Mouse (Mus musculus): Measurements from ENCODE around the gene Gm49361. TPM values are rescaled to one million over a fixed set of nuclear protein-coding genes. Genes with fewer than 3 reads are reported as not detected.

Gene Gm49361
- polyA plus RNA-seq, 1 experiment, result not detected

GRCm38 (mm10) chr14:57616339-57616965 is 129.5 kb downstream of the Gm49361 start:
- peaks cover 32% of the 10 kb centered on the region for H3K36me3 ChIP-seq (ENCODE audit: control insufficient read depth, insufficient read depth)
- TF ChIP-seq MYOG (IDR thresholded peaks at IDR 0.05; ENCODE audit: control insufficient read depth, extremely low read depth, insufficient read length) (no peak), CTCF (IDR thresholded peaks at IDR 0.05; ENCODE audit: control insufficient read depth, insufficient read depth, insufficient read length) (no peak), MYOD1 (IDR thresholded peaks at IDR 0.05; ENCODE audit: control insufficient read depth, insufficient read length, low read depth) (no peak), CEBPB (IDR thresholded peaks at IDR 0.05; ENCODE audit: low read depth) (no peak), FOSL1 (IDR thresholded peaks at IDR 0.05; ENCODE audit: insufficient read depth, low read length, poor library complexity, severe bottlenecking) (no peak), USF1 (IDR thresholded peaks at IDR 0.05; ENCODE audit: low read depth) (no peak), MAX (IDR thresholded peaks at IDR 0.05) (no peak)
- no peaks in the 10 kb centered on the region for H3K79me2 ChIP-seq (ENCODE audit: control insufficient read depth, insufficient read depth)
- H3K79me3 ChIP-seq (ENCODE audit: low read depth), result peaks cover 3% of the 10 kb centered on the region
- no peak overlapping the region for H3ac ChIP-seq (ENCODE audit: control insufficient read depth, insufficient read length, low read depth)
- H3K27me3 ChIP-seq (ENCODE audit: control insufficient read depth, insufficient read depth, insufficient read length), result no peaks in the 10 kb centered on the region
- no peak overlapping the region for H3K4me3 ChIP-seq (ENCODE audit: insufficient read depth, poor library complexity, severe bottlenecking)

- Histone ChIP-seq H3ac (ENCODE audit: control insufficient read depth, insufficient read length, low read depth) (no peak overlapping the region), H3K36me3 (ENCODE audit: control insufficient read depth, insufficient read depth) (peaks cover 36% of the 10 kb centered on the region), H3K79me2 (ENCODE audit: control insufficient read depth, insufficient read depth) (no peaks in the 10 kb centered on the region), H3K79me3 (ENCODE audit: low read depth) (peaks cover 3% of the 10 kb centered on the region), H3K27me3 (ENCODE audit: control insufficient read depth, insufficient read depth, insufficient read length) (no peaks in the 10 kb centered on the region), H3K4me3 (ENCODE audit: insufficient read depth, poor library complexity, severe bottlenecking) (no peak overlapping the region)
- no peak for TF ChIP-seq MYOG (IDR thresholded peaks at IDR 0.05; ENCODE audit: control insufficient read depth, extremely low read depth, insufficient read length)
- no peak for TF ChIP-seq CTCF (IDR thresholded peaks at IDR 0.05; ENCODE audit: control insufficient read depth, insufficient read depth, insufficient read length)
- TF ChIP-seq FOSL1 (IDR thresholded peaks at IDR 0.05; ENCODE audit: insufficient read depth, low read length, poor library complexity, severe bottlenecking), result no peak
- TF ChIP-seq MYOD1 (IDR thresholded peaks at IDR 0.05; ENCODE audit: control insufficient read depth, insufficient read length, low read depth), result no peak
- TF ChIP-seq USF1 (IDR thresholded peaks at IDR 0.05; ENCODE audit: low read depth), result no peak
- no peak for TF ChIP-seq CEBPB (IDR thresholded peaks at IDR 0.05; ENCODE audit: low read depth)
- no peak for TF ChIP-seq MAX (IDR thresholded peaks at IDR 0.05)
Observed at GRCm38 (mm10) chr14:57615828-57616227, 130.1 kb downstream of the Gm49361 start.

- Histone ChIP-seq H3K4me3 (ENCODE audit: insufficient read depth, poor library complexity, severe bottlenecking) (no peak overlapping the region), H3K36me3 (ENCODE audit: control insufficient read depth, insufficient read depth) (peaks cover 48% of the 10 kb centered on the region), H3K79me2 (ENCODE audit: control insufficient read depth, insufficient read depth) (peaks cover 28% of the 10 kb centered on the region), H3K27me3 (ENCODE audit: control insufficient read depth, insufficient read depth, insufficient read length) (no peaks in the 10 kb centered on the region), H3K79me3 (ENCODE audit: low read depth) (peaks cover 8% of the 10 kb centered on the region), H3ac (ENCODE audit: control insufficient read depth, insufficient read length, low read depth) (no peak overlapping the region)
- TF ChIP-seq FOSL1 (IDR thresholded peaks at IDR 0.05; ENCODE audit: insufficient read depth, low read length, poor library complexity, severe bottlenecking) (no peak), MYOD1 (IDR thresholded peaks at IDR 0.05; ENCODE audit: control insufficient read depth, insufficient read length, low read depth) (no peak), USF1 (IDR thresholded peaks at IDR 0.05; ENCODE audit: low read depth) (no peak), CEBPB (IDR thresholded peaks at IDR 0.05; ENCODE audit: low read depth) (no peak), MYOG (IDR thresholded peaks at IDR 0.05; ENCODE audit: control insufficient read depth, extremely low read depth, insufficient read length) (no peak), CTCF (IDR thresholded peaks at IDR 0.05; ENCODE audit: control insufficient read depth, insufficient read depth, insufficient read length) (no peak), MAX (IDR thresholded peaks at IDR 0.05) (no peak)
Observed at GRCm38 (mm10) chr14:57611034-57611433, 134.9 kb downstream of the Gm49361 start.

- H3ac ChIP-seq (ENCODE audit: control insufficient read depth, insufficient read length, low read depth), result no peak overlapping the region
- H3K79me3 ChIP-seq (ENCODE audit: low read depth), result peaks cover 11% of the 10 kb centered on the region
- no peak overlapping the region for H3K4me3 ChIP-seq (ENCODE audit: insufficient read depth, poor library complexity, severe bottlenecking)
- H3K79me2 ChIP-seq (ENCODE audit: control insufficient read depth, insufficient read depth), result peaks cover 34% of the 10 kb centered on the region
- no peaks in the 10 kb centered on the region for H3K27me3 ChIP-seq (ENCODE audit: control insufficient read depth, insufficient read depth, insufficient read length)
- H3K36me3 ChIP-seq (ENCODE audit: control insufficient read depth, insufficient read depth), result peaks cover 46% of the 10 kb centered on the region
- TF ChIP-seq CEBPB (IDR thresholded peaks at IDR 0.05; ENCODE audit: low read depth) (no peak), USF1 (IDR thresholded peaks at IDR 0.05; ENCODE audit: low read depth) (no peak), FOSL1 (IDR thresholded peaks at IDR 0.05; ENCODE audit: insufficient read depth, low read length, poor library complexity, severe bottlenecking) (no peak), MYOG (IDR thresholded peaks at IDR 0.05; ENCODE audit: control insufficient read depth, extremely low read depth, insufficient read length) (no peak), MYOD1 (IDR thresholded peaks at IDR 0.05; ENCODE audit: control insufficient read depth, insufficient read length, low read depth) (no peak), MAX (IDR thresholded peaks at IDR 0.05) (no peak), CTCF (IDR thresholded peaks at IDR 0.05; ENCODE audit: control insufficient read depth, insufficient read depth, insufficient read length) (no peak)
Observed at GRCm38 (mm10) chr14:57609816-57610329, 136.0 kb downstream of the Gm49361 start.

- no peak for TF ChIP-seq CEBPB (IDR thresholded peaks at IDR 0.05; ENCODE audit: low read depth)
- TF ChIP-seq USF1 (IDR thresholded peaks at IDR 0.05; ENCODE audit: low read depth), result peak; percentile 28
- no peak for TF ChIP-seq MAX (IDR thresholded peaks at IDR 0.05)
- TF ChIP-seq MYOG (IDR thresholded peaks at IDR 0.05; ENCODE audit: control insufficient read depth, extremely low read depth, insufficient read length), result no peak
- TF ChIP-seq FOSL1 (IDR thresholded peaks at IDR 0.05; ENCODE audit: insufficient read depth, low read length, poor library complexity, severe bottlenecking), result no peak
- TF ChIP-seq CTCF (IDR thresholded peaks at IDR 0.05; ENCODE audit: control insufficient read depth, insufficient read depth, insufficient read length), result no peak
- TF ChIP-seq MYOD1 (IDR thresholded peaks at IDR 0.05; ENCODE audit: control insufficient read depth, insufficient read length, low read depth), result peak; percentile 13
- Histone ChIP-seq H3K36me3 (ENCODE audit: control insufficient read depth, insufficient read depth) (peaks cover 55% of the 10 kb centered on the region), H3K79me2 (ENCODE audit: control insufficient read depth, insufficient read depth) (peaks cover 34% of the 10 kb centered on the region), H3K79me3 (ENCODE audit: low read depth) (peaks cover 11% of the 10 kb centered on the region), H3K27me3 (ENCODE audit: control insufficient read depth, insufficient read depth, insufficient read length) (no peaks in the 10 kb centered on the region), H3K4me3 (ENCODE audit: insufficient read depth, poor library complexity, severe bottlenecking) (no peak overlapping the region), H3ac (ENCODE audit: control insufficient read depth, insufficient read length, low read depth) (no peak overlapping the region)
Observed at GRCm38 (mm10) chr14:57607500-57607899, 138.4 kb downstream of the Gm49361 start.
